Mouse (Mus musculus) forebrain, embryonic 13.5 days (tissue): ENCODE measurements at regions not wholly inside any gene's neighbourhood (a gene's known extent, or its start where the extent isn't known, plus 50 kb on each side); places are given as distances from the start of the nearest gene placed in this dataset.

ENCODE experiments used
- ATAC-seq: fragments of 200-750 bp; cut with Nextera tagmentation; 2 replicates; pipeline ENCODE4 v1.8.0; 2017
- H3K27ac ChIP-seq: fragments of 300-500 bp; sonication (generic); 2 replicates; pipeline ENCODE4 v1.5.1; 2015; ENCODE audit warnings: inconsistent platforms, mild to moderate bottlenecking, moderate library complexity
- H3K27me3 ChIP-seq: fragments of 300-500 bp; sonication (generic); 2 replicates; pipeline ENCODE4 v1.6.1; 2015; ENCODE audit warnings: mild to moderate bottlenecking, inconsistent platforms
- H3K36me3 ChIP-seq: fragments of 300-500 bp; sonication (generic); 2 replicates; pipeline ENCODE4 v1.6.1; 2015; ENCODE audit warnings: mild to moderate bottlenecking, inconsistent platforms; ENCODE audit not compliant: poor library complexity, severe bottlenecking
- H3K4me1 ChIP-seq: fragments of 300-500 bp; sonication (generic); 2 replicates; pipeline ENCODE4 v1.6.1; 2015; ENCODE audit warnings: inconsistent platforms
- H3K4me2 ChIP-seq: fragments of 300-500 bp; sonication (generic); 2 replicates; pipeline ENCODE4 v1.6.1; 2015; ENCODE audit warnings: inconsistent platforms, mild to moderate bottlenecking, moderate library complexity
- H3K4me3 ChIP-seq: fragments of 300-500 bp; sonication (generic); 2 replicates; pipeline ENCODE4 v1.5.1; 2015; ENCODE audit warnings: mild to moderate bottlenecking, inconsistent platforms
- H3K9ac ChIP-seq: fragments of 300-500 bp; sonication (generic); 2 replicates; pipeline ENCODE4 v1.6.1; 2015; ENCODE audit warnings: mild to moderate bottlenecking, inconsistent platforms
- H3K9me3 ChIP-seq: fragments of 300-500 bp; sonication (generic); replicated peaks from 2 replicates; pipeline ENCODE4 v1.6.1; 2016; ENCODE audit warnings: inconsistent platforms
- WGBS: fragments of 180-500 bp; shearing (Covaris S2); methylation state at CpG from one replicate; pipeline ENCODE4 v1.1.7; 2015; 5-methylcytosine and 5-hydroxymethylcytosine counted together

DNA sequence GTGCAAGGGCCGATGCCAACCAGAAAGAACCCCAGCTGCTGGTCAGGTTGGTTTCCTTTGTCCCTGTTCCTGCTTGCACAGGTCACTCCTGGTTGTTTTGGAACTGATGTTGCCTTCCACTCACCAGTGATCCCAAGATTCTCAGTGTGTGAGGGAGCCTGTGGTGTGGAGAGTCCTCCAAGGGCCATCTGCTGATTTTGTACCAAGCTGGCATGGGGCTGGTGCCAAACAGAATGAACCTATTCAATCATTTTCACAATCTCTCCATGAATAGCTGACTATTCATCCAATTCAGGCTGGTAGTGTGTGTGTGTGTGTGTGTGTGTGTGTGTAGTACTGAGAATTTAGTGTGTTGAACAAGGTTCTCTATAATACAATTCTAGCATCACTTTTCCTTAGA lies 402.8 kb upstream of the Cntnap5b start:
- 100% methylated on average over 1 of the region's 1 CpGs for WGBS
- 0 out of 2 replicates have a peak, but pooled peaks have one; percentile 33 for ATAC-seq
- H3K4me1 ChIP-seq: no peaks in the 10 kb centered on the region

DNA sequence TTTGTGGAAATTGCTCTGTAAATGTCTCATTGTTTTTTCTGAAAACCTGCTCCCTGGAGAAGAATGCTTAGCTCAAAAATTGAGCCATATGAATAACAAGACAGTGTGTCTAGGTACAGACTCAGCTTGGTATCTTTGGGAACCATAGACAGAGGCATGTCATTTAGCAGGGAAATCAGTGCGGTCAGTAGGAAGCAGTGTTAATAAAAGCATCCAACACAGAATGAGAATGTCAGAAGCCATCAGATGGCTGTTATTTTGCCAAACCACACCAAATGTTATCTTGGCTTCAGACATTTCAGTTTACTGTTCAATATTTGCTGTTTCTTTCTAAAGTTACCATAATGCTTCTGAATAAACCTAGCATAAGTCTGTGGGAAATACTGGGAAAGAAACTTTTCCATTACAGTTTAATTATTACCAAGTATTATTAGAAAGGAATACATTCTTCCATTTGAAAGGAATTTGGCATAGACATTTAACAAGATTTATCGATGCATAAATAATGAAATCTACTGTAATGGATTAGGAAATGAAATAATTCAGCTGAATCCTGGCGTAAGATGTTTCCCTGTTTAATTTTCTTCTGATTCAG lies 402.1 kb upstream of the Cntnap5b start:
- Histone ChIP-seq H3K27ac (no peak overlapping the region), H3K36me3 (no peaks in the 10 kb centered on the region), H3K9me3 (no peaks in the 10 kb centered on the region), H3K4me3 (no peak overlapping the region), H3K4me2 (no peak overlapping the region), H3K4me1 (no peaks in the 10 kb centered on the region), H3K9ac (no peak overlapping the region), H3K27me3 (no peaks in the 10 kb centered on the region)
- no peak for ATAC-seq
- WGBS: 90% methylated on average over 3 of the region's 3 CpGs

More for the DNA sequence above, 402.8 kb upstream of the Cntnap5b start:
- H3K27ac ChIP-seq: no peak overlapping the region
- no peak overlapping the region for H3K9ac ChIP-seq
- no peaks in the 10 kb centered on the region for H3K9me3 ChIP-seq
- no peaks in the 10 kb centered on the region for H3K27me3 ChIP-seq
- no peak overlapping the region for H3K4me2 ChIP-seq
- no peaks in the 10 kb centered on the region for H3K36me3 ChIP-seq
- no peak overlapping the region for H3K4me3 ChIP-seq

DNA sequence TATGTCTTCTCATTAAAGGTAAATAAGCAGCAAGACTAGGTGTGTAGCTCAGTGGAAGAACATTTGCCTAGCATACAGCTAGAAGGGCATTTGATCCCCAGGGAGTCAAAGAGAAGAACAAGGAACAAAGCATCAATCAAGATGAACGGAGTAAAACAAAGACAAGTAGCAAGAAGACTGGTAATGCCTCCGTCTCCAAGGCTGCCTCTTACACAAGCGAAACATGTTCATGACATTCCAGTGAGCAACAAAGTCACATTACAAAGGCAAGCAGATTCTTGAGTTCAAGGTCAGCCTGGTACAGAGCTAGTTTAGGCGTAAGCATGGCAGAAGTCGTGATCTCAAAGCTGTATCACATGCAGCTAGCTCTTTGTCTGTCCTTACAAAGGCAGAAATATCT lies 376.8 kb upstream of the Cntnap5b start:
- no peak overlapping the region for H3K4me2 ChIP-seq
- H3K36me3 ChIP-seq: no peaks in the 10 kb centered on the region
- no peak overlapping the region for H3K9ac ChIP-seq
- H3K27me3 ChIP-seq: no peaks in the 10 kb centered on the region
- no peak overlapping the region for H3K27ac ChIP-seq
- H3K4me1 ChIP-seq: no peaks in the 10 kb centered on the region
- ATAC-seq: no peak
- no peaks in the 10 kb centered on the region for H3K9me3 ChIP-seq
- whole genome bisulfite sequencing: 72% methylated on average over 5 of the region's 5 CpGs
- H3K4me3 ChIP-seq: no peak overlapping the region
